Mouse (Mus musculus) midbrain, postnatal 0 days (tissue): ENCODE data around the gene Grhl1. TPM values are rescaled to one million over a fixed set of nuclear protein-coding genes. Genes with fewer than 3 reads are reported as not detected.

Experiments
- ATAC-seq: fragments of 200-750 bp; cut with Nextera tagmentation; 2 replicates; pipeline ENCODE4 v1.8.0; 2017; ENCODE audit warnings: moderate number of reproducible peaks, mild to moderate bottlenecking, moderate TSS enrichment, moderate library complexity; ENCODE audit not compliant: low FRiP score
- DNase-seq: peaks from one replicate; pipeline ENCODE4 v3.0.0-alpha.2; 2015; ENCODE audit warnings: low spot score
- H3K27ac ChIP-seq: fragments of 300-500 bp; sonication (generic); 2 replicates; pipeline ENCODE4 v1.5.1; 2014; ENCODE audit warnings: low read depth, mild to moderate bottlenecking, low read length, mixed read lengths
- H3K27me3 ChIP-seq: fragments of 300-500 bp; sonication (generic); 2 replicates; pipeline ENCODE4 v1.6.1; 2014; ENCODE audit warnings: low read length, control low read depth, mixed read lengths; ENCODE audit not compliant: insufficient read depth
- H3K36me3 ChIP-seq: fragments of 300-500 bp; sonication (generic); 2 replicates; pipeline ENCODE4 v1.6.1; 2014; ENCODE audit warnings: low read length, control low read depth, mixed read lengths; ENCODE audit not compliant: insufficient read depth
- H3K4me1 ChIP-seq: fragments of 300-500 bp; sonication (generic); 2 replicates; pipeline ENCODE4 v1.6.1; 2014; ENCODE audit warnings: mild to moderate bottlenecking, control low read depth, antibody characterized with exemption, low read length, mixed read lengths; ENCODE audit not compliant: insufficient read depth
- H3K4me2 ChIP-seq: fragments of 300-500 bp; sonication (generic); 2 replicates; pipeline ENCODE4 v1.6.1; 2014; ENCODE audit warnings: low read depth, mild to moderate bottlenecking, low read length, mixed read lengths; ENCODE audit not compliant: poor library complexity, severe bottlenecking
- H3K4me3 ChIP-seq: fragments of 300-500 bp; sonication (generic); 2 replicates; pipeline ENCODE4 v1.5.1; 2014; ENCODE audit warnings: low read depth, mild to moderate bottlenecking, low read length, moderate library complexity
- H3K9ac ChIP-seq: fragments of 300-500 bp; sonication (generic); replicated peaks from 2 replicates; pipeline ENCODE4 v1.6.1; 2014; ENCODE audit warnings: mild to moderate bottlenecking, low read length, moderate library complexity, mixed read lengths; ENCODE audit not compliant: poor library complexity, severe bottlenecking
- H3K9me3 ChIP-seq: fragments of 300-500 bp; sonication (generic); 2 replicates; pipeline ENCODE4 v1.6.1; 2016; ENCODE audit warnings: low read length, control low read depth
- CTCF ChIP-seq: IDR thresholded peaks from 2 replicates; pipeline ENCODE4 v1.5.1; 2016; ENCODE audit warnings: antibody characterized with exemption, mild to moderate bottlenecking
- WGBS: fragments of 180-500 bp; shearing (Covaris S2); extraction: QIAGEN DNeasy Blood & Tissue Kit; methylation state at CpG from one replicate; pipeline ENCODE4 v1.1.7; 2014; 5-methylcytosine and 5-hydroxymethylcytosine counted together
- polyA plus RNA-seq: library from polyadenylated mRNA; unstranded; fragments of >200 nt; fragmentation: Nextera tagmentation; extraction: Ambion mirVana; gene quantifications from 2 replicates; pipeline ENCODE4 v1.2.1, GENCODE M21; 2015
- total RNA-seq: library from RNA; depleted of rRNA; stranded (reverse); fragments of >200 nt; gene quantifications from 2 replicates; pipeline ENCODE4 v1.2.3, GENCODE M21; 2014

Gene Grhl1
- total and polyA plus RNA-seq, 2 experiments from 2014 or later = 1.8 to 3.5 TPM

DNA sequence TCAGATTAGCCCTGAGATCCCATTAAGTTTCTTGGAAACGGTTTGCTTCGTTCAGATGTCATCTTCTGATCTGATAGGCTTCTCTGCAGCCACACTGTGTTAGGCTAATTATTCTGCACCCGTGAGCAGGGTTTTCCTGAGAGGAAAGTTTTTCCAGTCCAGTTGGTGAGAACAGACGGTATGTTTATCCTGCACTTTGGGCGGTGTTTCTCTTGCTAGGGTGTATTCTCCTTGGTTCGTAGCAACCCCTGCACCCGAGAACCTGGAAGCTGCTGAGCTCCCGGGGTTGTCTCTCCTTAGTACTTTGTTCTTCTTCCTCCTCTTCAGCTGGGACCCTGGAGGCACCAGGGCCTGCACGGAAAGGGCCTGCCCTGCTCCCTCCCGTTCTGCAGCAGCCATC, 34.1 kb downstream of the Grhl1 start:
- Histone ChIP-seq H3K36me3 (no peaks in the 10 kb centered on the region), H3K4me1 (no peaks in the 10 kb centered on the region), H3K9me3 (no peaks in the 10 kb centered on the region), H3K4me3 (no peak overlapping the region), H3K4me2 (no peak overlapping the region), H3K9ac (no peak overlapping the region), H3K27me3 (no peaks in the 10 kb centered on the region), H3K27ac (no peak overlapping the region)
- TF ChIP-seq CTCF = no peak
- DNase-seq (no peak), ATAC-seq (no peak)
- 70% methylated on average over 10 of the region's 10 CpGs for WGBS

DNA sequence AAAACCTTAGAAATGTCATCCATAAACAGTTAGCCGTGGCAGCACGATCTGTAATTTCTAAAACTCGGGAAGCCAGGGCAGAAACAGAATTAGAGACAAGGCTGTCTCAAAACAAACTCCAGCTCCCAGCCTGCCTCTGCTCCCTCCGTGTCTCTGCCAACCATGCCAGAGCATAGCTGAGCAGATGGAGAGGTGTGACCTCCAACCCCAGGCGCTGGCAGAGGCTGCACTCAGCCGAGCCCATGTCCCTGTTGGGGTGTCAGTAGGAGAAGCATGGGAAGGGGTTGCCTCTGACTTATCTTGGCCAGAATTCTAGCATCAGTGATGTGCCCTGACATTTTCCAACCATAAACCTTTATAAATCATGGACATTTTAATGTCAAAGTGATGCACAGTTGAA, 40.5 kb downstream of the Grhl1 start:
- ATAC-seq (no peak), DNase-seq (no peak)
- Histone ChIP-seq H3K36me3 (no peaks in the 10 kb centered on the region), H3K4me2 (no peak overlapping the region), H3K27ac (no peak overlapping the region), H3K27me3 (no peaks in the 10 kb centered on the region), H3K9ac (no peak overlapping the region), H3K4me1 (no peaks in the 10 kb centered on the region), H3K4me3 (no peak overlapping the region), H3K9me3 (no peaks in the 10 kb centered on the region)
- WGBS = 84% methylated on average over 6 of the region's 6 CpGs
- TF ChIP-seq CTCF = no peak

DNA sequence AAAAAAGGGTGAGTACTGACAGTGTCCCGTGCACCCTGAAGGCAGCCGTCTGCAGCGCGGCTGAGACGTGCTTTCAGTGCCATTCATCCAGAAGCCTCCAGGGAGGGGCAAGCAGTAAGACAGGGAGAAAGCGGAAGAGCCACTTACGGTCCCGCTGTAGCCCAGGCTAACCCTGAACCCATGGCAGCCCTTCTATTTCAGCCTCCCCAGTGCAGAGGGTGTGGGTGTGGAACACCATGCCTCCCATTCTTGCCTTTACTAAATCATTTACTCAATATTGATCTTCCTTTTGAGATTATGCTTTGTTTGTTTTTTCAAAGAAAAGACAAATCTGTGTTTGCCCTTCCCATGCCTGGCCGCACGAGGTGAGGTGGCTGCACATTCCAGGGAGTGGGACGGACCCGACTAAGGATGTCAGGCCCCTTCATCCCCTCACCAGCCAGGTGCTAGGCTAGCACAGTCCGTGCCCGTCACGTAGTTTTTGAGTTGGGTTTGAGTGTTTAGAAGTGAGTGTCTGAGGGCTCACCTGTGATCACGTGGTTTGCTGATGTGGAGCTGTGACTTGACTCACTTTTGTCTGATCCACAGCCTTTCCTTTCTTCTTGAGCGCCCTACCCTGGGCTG, 42.5 kb downstream of the Grhl1 start:
- TF ChIP-seq CTCF = no peak
- Histone ChIP-seq H3K27ac (no peak overlapping the region), H3K4me2 (no peak overlapping the region), H3K36me3 (no peaks in the 10 kb centered on the region), H3K9me3 (no peaks in the 10 kb centered on the region), H3K9ac (no peak overlapping the region), H3K4me3 (no peak overlapping the region), H3K27me3 (no peaks in the 10 kb centered on the region), H3K4me1 (no peaks in the 10 kb centered on the region)
- DNase-seq (no peak), ATAC-seq (no peak)
- WGBS = 78% methylated on average over 17 of the region's 17 CpGs

DNA sequence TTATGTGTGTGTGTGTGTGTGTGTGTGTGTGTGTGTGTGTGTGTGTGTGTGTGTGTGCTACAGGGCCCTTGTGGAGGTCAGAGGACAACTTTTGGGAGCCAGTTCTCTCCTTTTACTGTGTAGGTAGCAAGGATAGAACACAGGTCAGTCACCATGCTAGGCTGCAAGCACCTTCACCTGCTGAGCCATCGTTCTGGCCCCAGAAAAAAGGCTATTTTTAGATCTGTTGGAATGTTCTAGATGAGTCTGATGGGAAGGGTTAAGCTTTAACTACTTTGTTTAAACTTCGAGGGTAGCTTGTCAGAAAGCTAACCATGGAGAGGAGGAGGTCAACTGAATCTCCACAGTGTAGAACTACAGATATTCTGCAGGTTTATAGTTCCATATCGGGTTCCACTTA, 43.1 kb downstream of the Grhl1 start:
- H3K4me3 ChIP-seq = no peak overlapping the region
- H3K4me1 ChIP-seq = no peaks in the 10 kb centered on the region
- no peak overlapping the region for H3K9ac ChIP-seq
- 85% methylated on average over 3 of the region's 3 CpGs for WGBS
- H3K27ac ChIP-seq = no peak overlapping the region
- DNase-seq = no peak
- H3K9me3 ChIP-seq = no peaks in the 10 kb centered on the region
- no peak for TF ChIP-seq CTCF
- ATAC-seq = no peak
- H3K4me2 ChIP-seq = no peak overlapping the region
- H3K27me3 ChIP-seq = no peaks in the 10 kb centered on the region
- H3K36me3 ChIP-seq = no peaks in the 10 kb centered on the region

DNA sequence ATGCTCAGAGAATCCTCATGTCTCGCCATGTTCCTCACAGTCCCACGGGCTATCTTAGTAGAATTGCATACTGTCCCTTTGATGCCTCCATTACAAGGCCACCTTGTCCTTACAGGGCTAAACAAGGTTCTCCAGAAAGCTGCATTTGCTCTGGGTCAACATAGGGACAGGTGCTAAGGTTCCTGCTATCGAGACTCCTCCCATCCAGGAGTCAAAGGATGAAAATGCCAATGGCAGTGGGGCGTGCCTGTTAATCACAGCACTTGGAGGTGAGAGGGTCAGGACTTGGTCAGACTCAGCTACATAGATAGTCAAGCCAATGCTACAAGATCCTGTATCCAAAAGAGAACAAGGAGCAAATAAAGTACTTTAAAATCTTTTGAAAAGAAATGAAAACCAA, 47.4 kb downstream of the Grhl1 start:
- WGBS = 93% methylated on average over 4 of the region's 4 CpGs
- TF ChIP-seq CTCF = no peak
- Histone ChIP-seq H3K27me3 (no peaks in the 10 kb centered on the region), H3K36me3 (no peaks in the 10 kb centered on the region), H3K9ac (no peak overlapping the region), H3K27ac (no peak overlapping the region), H3K4me3 (no peak overlapping the region), H3K9me3 (no peaks in the 10 kb centered on the region), H3K4me2 (no peak overlapping the region), H3K4me1 (0 out of 2 replicates have a peak, but pooled peaks cover 5% of the 10 kb centered on the region)
- ATAC-seq (no peak), DNase-seq (no peak)

DNA sequence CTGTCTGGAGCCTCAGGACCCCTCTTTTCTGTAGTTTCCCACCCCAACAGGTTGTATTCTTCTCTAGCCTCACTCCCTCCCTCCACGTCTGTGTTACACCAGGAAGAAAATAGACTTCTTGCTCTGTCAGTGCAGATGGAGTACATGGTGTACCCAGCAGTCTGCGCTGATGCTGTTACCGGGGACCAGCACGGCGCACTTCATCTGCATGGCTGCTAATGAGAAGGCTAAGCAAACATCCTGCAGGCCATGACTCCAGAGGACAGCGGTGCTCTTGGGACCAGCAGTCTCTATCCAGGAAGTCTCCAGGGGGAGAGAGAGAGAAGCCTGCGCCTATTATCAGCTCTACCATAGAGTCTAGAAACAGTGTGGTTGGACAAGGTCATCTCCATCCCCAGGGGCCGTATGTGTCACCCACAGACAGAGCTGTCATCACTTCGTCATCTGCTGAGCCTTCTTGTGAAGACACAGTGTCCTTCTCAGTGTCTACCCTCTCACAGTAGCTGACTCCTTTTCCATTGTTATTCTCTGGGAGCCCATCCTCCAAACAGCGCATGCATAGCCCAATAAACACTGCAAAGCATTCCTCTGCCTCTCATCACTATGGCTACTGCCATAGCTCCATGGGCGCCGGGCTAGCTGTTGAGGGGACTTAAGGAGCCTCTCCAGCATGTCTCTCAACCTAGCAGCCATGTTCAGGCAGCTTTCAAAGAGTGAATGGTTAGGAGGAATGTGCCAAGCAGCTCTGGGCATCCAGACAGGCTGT, 51.6 kb downstream of the Grhl1 start:
- 0 out of 2 replicates have a peak, but pooled peaks cover 5% of the 10 kb centered on the region for H3K4me1 ChIP-seq
- H3K27ac ChIP-seq = peak overlapping the region; percentile 26; the same call in 1 of the 2 replicates
- DNase-seq = peak; percentile 54
- TF ChIP-seq CTCF = no peak
- H3K4me3 ChIP-seq = no peak overlapping the region
- H3K9me3 ChIP-seq = no peaks in the 10 kb centered on the region
- H3K9ac ChIP-seq = no peak overlapping the region
- H3K27me3 ChIP-seq = no peaks in the 10 kb centered on the region
- WGBS = 61% methylated on average over 12 of the region's 12 CpGs
- H3K4me2 ChIP-seq = no peak overlapping the region
- no peaks in the 10 kb centered on the region for H3K36me3 ChIP-seq
- ATAC-seq = peak; percentile 73
